Mouse (Mus musculus): ENCODE measurements around the gene Ube2n. TPM values are rescaled to one million over a fixed set of nuclear protein-coding genes. Genes with fewer than 3 reads are reported as not detected.

Gene Ube2n
- polyA plus RNA-seq, 1 experiment from 2014 or later = 167 TPM

DNA sequence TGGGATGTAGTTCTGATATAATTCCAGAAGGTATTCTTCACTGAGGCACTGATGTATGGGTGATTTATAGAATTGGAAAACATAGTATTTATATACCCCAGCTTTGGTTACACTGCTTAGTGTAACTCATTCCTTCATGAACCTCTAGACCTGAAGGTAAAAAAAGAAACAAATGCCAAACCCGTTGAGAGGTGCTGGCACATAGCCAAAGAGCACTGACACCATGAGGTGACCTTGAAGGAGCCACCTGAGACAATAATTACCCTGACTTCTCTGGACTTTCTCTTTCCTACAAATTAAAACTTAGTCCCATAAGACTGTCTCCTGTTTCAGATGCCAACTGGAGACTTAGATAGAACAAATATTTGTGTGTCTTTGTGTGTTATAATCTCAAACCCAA is 10.6 kb upstream of the Ube2n start:
- no peak for TF ChIP-seq CTCF (IDR thresholded peaks at IDR 0.05; ENCODE audit: low read depth)
- H3K4me1 ChIP-seq (replicated peaks; ENCODE audit: control insufficient read depth, insufficient read depth, low read length) = no peaks in the 10 kb centered on the region; the same call in 1 of the 2 replicates
- no peak for ATAC-seq
- no peaks in the 10 kb centered on the region for H3K27me3 ChIP-seq (replicated peaks; ENCODE audit: control insufficient read depth, insufficient read depth, low read length)
- no peaks in the 10 kb centered on the region for H3K9me3 ChIP-seq (ENCODE audit: control insufficient read depth)
- H3K27ac ChIP-seq (ENCODE audit: low read depth, low read length) = no peak overlapping the region
- no peak overlapping the region for H3K4me3 ChIP-seq (ENCODE audit: low read depth, low read length)
- no peak overlapping the region for H3K9ac ChIP-seq (ENCODE audit: low read depth, low read length)
- WGBS = 6% methylated on average over 1 of the region's 1 CpGs
- no peak overlapping the region for H3K4me2 ChIP-seq (replicated peaks; ENCODE audit: low read depth)
- H3K36me3 ChIP-seq (ENCODE audit: control insufficient read depth, insufficient read depth) = no peaks in the 10 kb centered on the region

DNA sequence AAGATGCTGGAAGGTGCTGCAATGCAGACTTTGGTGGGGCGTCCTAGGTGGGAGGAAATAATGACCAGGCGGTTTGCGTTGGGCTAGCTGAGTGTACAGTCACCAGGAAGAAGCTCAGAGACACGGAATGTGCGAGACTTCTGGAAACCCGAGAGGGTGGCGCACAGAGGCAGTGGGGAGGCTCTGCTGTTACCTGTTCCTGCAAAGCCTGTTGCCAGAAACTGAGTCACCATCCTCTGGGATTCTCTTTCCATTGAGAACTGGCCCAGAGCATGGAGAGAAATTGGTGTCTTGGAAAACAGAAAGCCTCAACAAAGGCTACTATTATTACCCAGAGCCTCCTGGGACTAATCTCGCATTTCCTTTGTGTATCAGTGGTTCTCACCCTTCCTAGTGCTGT is 6.8 kb upstream of the Ube2n start:
- 84% methylated on average over 8 of the region's 8 CpGs for WGBS

DNA sequence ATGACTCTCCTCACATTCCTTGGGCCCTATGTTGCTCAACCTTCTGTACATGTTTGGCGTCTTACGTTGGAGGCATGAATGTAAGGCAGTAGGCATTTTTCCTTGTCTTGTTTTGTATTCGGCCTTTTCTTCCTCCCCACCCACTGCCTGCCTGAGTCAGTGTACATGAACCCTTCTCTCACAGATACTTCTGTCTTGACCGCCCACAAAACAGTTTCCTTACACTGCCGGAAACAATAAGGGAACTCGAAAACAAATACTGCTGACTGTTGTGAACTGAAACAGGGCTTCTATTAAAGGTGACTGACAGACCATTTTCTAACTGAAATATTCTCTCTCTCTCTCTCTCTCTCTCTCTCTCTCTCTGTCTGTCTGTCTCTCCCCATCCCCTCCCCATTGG is 6.2 kb upstream of the Ube2n start:
- H3K9ac ChIP-seq (ENCODE audit: low read depth, low read length) = no peak overlapping the region
- no peak for TF ChIP-seq CTCF (IDR thresholded peaks at IDR 0.05; ENCODE audit: low read depth)
- H3K4me1 ChIP-seq (replicated peaks; ENCODE audit: control insufficient read depth, insufficient read depth, low read length) = no peaks in the 10 kb centered on the region
- no peak overlapping the region for H3K4me3 ChIP-seq (ENCODE audit: low read depth, low read length)
- no peak overlapping the region for H3K27ac ChIP-seq (ENCODE audit: low read depth, low read length)
- no peaks in the 10 kb centered on the region for H3K27me3 ChIP-seq (replicated peaks; ENCODE audit: control insufficient read depth, insufficient read depth, low read length)
- 71% methylated on average over 6 of the region's 6 CpGs for WGBS
- H3K4me2 ChIP-seq (replicated peaks; ENCODE audit: low read depth) = no peak overlapping the region
- no peak for ATAC-seq
- H3K9me3 ChIP-seq (ENCODE audit: control insufficient read depth) = no peaks in the 10 kb centered on the region
- no peaks in the 10 kb centered on the region for H3K36me3 ChIP-seq (ENCODE audit: control insufficient read depth, insufficient read depth)

More for the DNA sequence above, 6.8 kb upstream of the Ube2n start:
- Histone ChIP-seq H3K4me2 (replicated peaks; ENCODE audit: low read depth) (no peak overlapping the region), H3K27ac (ENCODE audit: low read depth, low read length) (no peak overlapping the region), H3K9me3 (ENCODE audit: control insufficient read depth) (no peaks in the 10 kb centered on the region), H3K27me3 (replicated peaks; ENCODE audit: control insufficient read depth, insufficient read depth, low read length) (no peaks in the 10 kb centered on the region), H3K36me3 (ENCODE audit: control insufficient read depth, insufficient read depth) (no peaks in the 10 kb centered on the region), H3K9ac (ENCODE audit: low read depth, low read length) (no peak overlapping the region), H3K4me3 (ENCODE audit: low read depth, low read length) (no peak overlapping the region), H3K4me1 (replicated peaks; ENCODE audit: control insufficient read depth, insufficient read depth, low read length) (no peaks in the 10 kb centered on the region)
- no peak for ATAC-seq
- TF ChIP-seq CTCF (IDR thresholded peaks at IDR 0.05; ENCODE audit: low read depth) = no peak

DNA sequence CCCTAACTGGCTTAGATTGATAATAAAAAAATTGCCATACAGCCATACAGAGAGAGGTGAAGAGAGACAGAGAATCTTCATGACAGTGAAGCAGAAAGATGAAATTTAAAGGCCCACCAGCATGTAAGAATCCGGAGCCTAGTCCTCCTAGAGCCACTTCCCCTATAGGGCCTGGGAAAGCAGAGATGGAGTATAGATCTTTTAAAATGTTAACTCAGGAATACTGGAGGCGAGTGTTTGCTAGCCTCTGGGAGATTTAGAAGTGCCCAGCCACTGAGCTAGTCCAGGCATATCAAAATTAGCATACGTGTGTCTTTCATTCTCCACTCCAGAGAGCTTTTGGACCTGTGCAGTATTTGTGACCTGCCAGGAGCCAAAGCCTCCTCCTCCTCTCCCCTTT is 5.7 kb upstream of the Ube2n start:
- WGBS = 77% methylated on average over 3 of the region's 3 CpGs
- Histone ChIP-seq H3K4me2 (replicated peaks; ENCODE audit: low read depth) (no peak overlapping the region), H3K27me3 (replicated peaks; ENCODE audit: control insufficient read depth, insufficient read depth, low read length) (no peaks in the 10 kb centered on the region), H3K36me3 (ENCODE audit: control insufficient read depth, insufficient read depth) (no peaks in the 10 kb centered on the region), H3K9ac (ENCODE audit: low read depth, low read length) (no peak overlapping the region), H3K4me3 (ENCODE audit: low read depth, low read length) (no peak overlapping the region), H3K27ac (ENCODE audit: low read depth, low read length) (no peak overlapping the region), H3K9me3 (ENCODE audit: control insufficient read depth) (no peaks in the 10 kb centered on the region), H3K4me1 (replicated peaks; ENCODE audit: control insufficient read depth, insufficient read depth, low read length) (no peaks in the 10 kb centered on the region)
- no peak for ATAC-seq
- no peak for TF ChIP-seq CTCF (IDR thresholded peaks at IDR 0.05; ENCODE audit: low read depth)

DNA sequence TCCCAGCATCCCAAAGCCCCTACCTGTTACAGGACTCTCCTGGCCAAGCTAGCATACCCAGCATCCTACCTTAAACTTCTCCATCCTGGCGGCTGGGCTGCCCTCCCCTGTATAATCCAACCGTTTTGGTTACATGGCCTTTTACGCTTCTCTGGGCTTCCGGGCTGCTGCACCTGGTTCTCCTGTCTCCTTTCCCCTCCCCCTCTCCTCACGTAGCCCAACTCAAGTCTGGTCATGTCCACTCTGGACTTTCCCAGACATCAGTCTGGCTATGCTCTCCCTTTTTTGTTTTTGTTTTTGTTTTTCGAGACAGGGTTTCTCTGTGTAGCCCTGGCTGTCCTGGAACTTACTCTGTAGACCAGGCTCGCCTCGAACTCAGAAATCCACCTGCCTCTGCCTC is 2.3 kb upstream of the Ube2n start:
- no peaks in the 10 kb centered on the region for H3K36me3 ChIP-seq (ENCODE audit: control insufficient read depth, insufficient read depth)
- H3K4me2 ChIP-seq (replicated peaks; ENCODE audit: low read depth) = no peak overlapping the region
- no peak for TF ChIP-seq CTCF (IDR thresholded peaks at IDR 0.05; ENCODE audit: low read depth)
- 91% methylated on average over 8 of the region's 8 CpGs for WGBS
- H3K27me3 ChIP-seq (replicated peaks; ENCODE audit: control insufficient read depth, insufficient read depth, low read length) = no peaks in the 10 kb centered on the region
- no peak overlapping the region for H3K4me3 ChIP-seq (ENCODE audit: low read depth, low read length)
- no peak for ATAC-seq
- no peaks in the 10 kb centered on the region for H3K9me3 ChIP-seq (ENCODE audit: control insufficient read depth)
- no peak overlapping the region for H3K27ac ChIP-seq (ENCODE audit: low read depth, low read length)
- 0 out of 2 replicates have a peak, but pooled peaks cover 3% of the 10 kb centered on the region for H3K4me1 ChIP-seq (replicated peaks; ENCODE audit: control insufficient read depth, insufficient read depth, low read length)
- H3K9ac ChIP-seq (ENCODE audit: low read depth, low read length) = no peak overlapping the region

DNA sequence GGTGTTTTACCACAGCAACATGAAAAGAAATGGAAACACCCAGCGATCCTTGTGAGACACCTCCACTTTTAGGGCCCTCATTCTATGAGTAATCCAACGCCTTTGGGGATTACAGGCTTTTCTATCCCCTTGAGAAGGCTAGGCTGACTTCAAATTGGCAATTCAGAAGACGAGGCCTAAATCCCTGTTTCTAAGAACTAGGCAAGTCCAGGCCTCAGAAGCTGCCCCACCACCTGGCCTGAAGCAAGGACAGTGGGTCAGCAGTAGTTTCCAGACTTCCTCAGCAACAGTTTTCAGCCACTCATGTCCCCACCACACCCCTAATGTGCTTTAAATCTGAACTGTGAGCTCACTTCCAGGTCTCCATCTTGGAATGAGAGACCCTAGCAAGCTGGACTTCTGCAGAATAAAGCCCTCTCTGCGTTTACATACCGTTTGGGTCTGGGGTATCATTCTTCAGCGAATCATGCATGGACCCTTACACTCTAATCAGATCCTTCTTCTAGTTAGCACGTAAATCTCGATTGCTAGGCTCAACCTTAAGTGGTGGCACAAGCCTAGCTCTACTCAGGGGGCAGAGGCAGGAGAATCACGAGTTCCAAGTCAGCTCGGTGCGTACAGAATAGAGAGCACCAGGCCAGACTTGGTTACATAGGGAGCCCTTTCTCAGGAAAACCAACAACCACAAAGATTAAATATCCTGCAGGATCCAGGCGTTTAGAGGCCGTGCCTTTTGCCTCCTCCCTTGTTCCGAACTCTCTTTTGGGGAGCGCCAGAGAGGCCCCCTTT is 983 bp upstream of the Ube2n start:
- H3K27me3 ChIP-seq (replicated peaks; ENCODE audit: control insufficient read depth, insufficient read depth, low read length) = no peaks in the 10 kb centered on the region
- peaks cover 5% of the 10 kb centered on the region; the same call in 1 of the 2 replicates for H3K4me1 ChIP-seq (replicated peaks; ENCODE audit: control insufficient read depth, insufficient read depth, low read length)
- H3K27ac ChIP-seq (ENCODE audit: low read depth, low read length) = peak overlapping the region; percentile 98; the same call in 1 of the 2 replicates
- TF ChIP-seq CTCF (IDR thresholded peaks at IDR 0.05; ENCODE audit: low read depth) = no peak
- no peak for ATAC-seq
- H3K9ac ChIP-seq (ENCODE audit: low read depth, low read length) = peak overlapping the region; percentile 86
- no peaks in the 10 kb centered on the region for H3K9me3 ChIP-seq (ENCODE audit: control insufficient read depth)
- peak overlapping the region; percentile 88 for H3K4me3 ChIP-seq (ENCODE audit: low read depth, low read length)
- 33% methylated on average over 15 of the region's 15 CpGs for WGBS
- no peaks in the 10 kb centered on the region for H3K36me3 ChIP-seq (ENCODE audit: control insufficient read depth, insufficient read depth)
- H3K4me2 ChIP-seq (replicated peaks; ENCODE audit: low read depth) = peak overlapping the region; percentile 67
